Mouse (Mus musculus) heart, embryonic 11.5 days (tissue): ENCODE results near the gene Sestd1. TPM values are rescaled to one million over a fixed set of nuclear protein-coding genes. Genes with fewer than 3 reads are reported as not detected.

ENCODE experiments used
- ATAC-seq: fragments of 200-750 bp; cut with Nextera tagmentation; replicated peaks from 2 replicates; pipeline ENCODE4 v1.8.0; 2017; ENCODE audit warnings: moderate library complexity; ENCODE audit not compliant: insufficient number of reproducible peaks, low FRiP score, low TSS enrichment
- H3K27ac ChIP-seq: fragments of 300-500 bp; sonication (generic); 2 replicates; pipeline ENCODE4 v1.5.1; 2014; ENCODE audit warnings: mild to moderate bottlenecking, low read depth, low read length
- H3K27me3 ChIP-seq: fragments of 300-500 bp; sonication (generic); 2 replicates; pipeline ENCODE4 v1.6.1; 2014; ENCODE audit warnings: mild to moderate bottlenecking, low read length, mixed read lengths; ENCODE audit not compliant: control insufficient read depth, insufficient read depth
- H3K36me3 ChIP-seq: fragments of 300-500 bp; sonication (generic); 2 replicates; pipeline ENCODE4 v1.6.1; 2014; ENCODE audit warnings: mild to moderate bottlenecking, low read length, moderate library complexity, mixed read lengths; ENCODE audit not compliant: control insufficient read depth, insufficient read depth
- H3K4me1 ChIP-seq: fragments of 300-500 bp; sonication (generic); 2 replicates; pipeline ENCODE4 v1.6.1; 2014; ENCODE audit warnings: low read length; ENCODE audit not compliant: control insufficient read depth, insufficient read depth
- H3K4me2 ChIP-seq: fragments of 300-500 bp; sonication (generic); 2 replicates; pipeline ENCODE4 v1.6.1; 2014; ENCODE audit warnings: mild to moderate bottlenecking, moderate library complexity
- H3K4me3 ChIP-seq: fragments of 300-500 bp; sonication (generic); 2 replicates; pipeline ENCODE4 v1.5.1; 2014; ENCODE audit warnings: low read depth, low read length
- H3K9ac ChIP-seq: fragments of 300-500 bp; sonication (generic); 2 replicates; pipeline ENCODE4 v1.6.1; 2014; ENCODE audit warnings: mild to moderate bottlenecking, low read depth, low read length, moderate library complexity
- H3K9me3 ChIP-seq: fragments of 300-500 bp; sonication (generic); replicated peaks from 2 replicates; pipeline ENCODE4 v1.6.1; 2016; ENCODE audit warnings: low read length; ENCODE audit not compliant: control insufficient read depth
- WGBS: fragments of 180-500 bp; shearing (Covaris S2); extraction: QIAGEN DNeasy Blood & Tissue Kit; methylation state at CpG from one replicate; pipeline ENCODE4 v1.1.7; 2014; ENCODE audit not compliant: insufficient replicate concordance; 5-methylcytosine and 5-hydroxymethylcytosine counted together
- polyA plus RNA-seq: library from polyadenylated mRNA; unstranded; fragments of >200 nt; fragmentation: Nextera tagmentation; extraction: Ambion mirVana; gene quantifications from 2 replicates; pipeline ENCODE4 v1.2.1, GENCODE M21; 2014

Sestd1 gene
- polyA plus RNA-seq, 1 experiment from 2014 or later: 12.9 TPM

- Histone ChIP-seq H3K4me2 (no peak overlapping the region), H3K36me3 (0 out of 2 replicates have a peak, but pooled peaks cover 5% of the 10 kb centered on the region), H3K4me1 (no peaks in the 10 kb centered on the region), H3K9me3 (no peaks in the 10 kb centered on the region), H3K9ac (no peak overlapping the region), H3K27me3 (no peaks in the 10 kb centered on the region), H3K4me3 (no peak overlapping the region), H3K27ac (no peak overlapping the region)
- ATAC-seq: no peak
- WGBS: 91% methylated on average over 4 of the region's 4 CpGs
These were observed 44.5 kb downstream of the Sestd1 start for GRCm38 (mm10) chr2:77235896-77236295.

- ATAC-seq: no peak
- H3K9ac ChIP-seq: no peak overlapping the region
- no peaks in the 10 kb centered on the region for H3K9me3 ChIP-seq
- 0 out of 2 replicates have a peak, but pooled peaks cover 3% of the 10 kb centered on the region for H3K36me3 ChIP-seq
- no peaks in the 10 kb centered on the region for H3K27me3 ChIP-seq
- no peaks in the 10 kb centered on the region for H3K4me1 ChIP-seq
- whole genome bisulfite sequencing: 85% methylated on average over 2 of the region's 2 CpGs
- H3K27ac ChIP-seq: no peak overlapping the region
- H3K4me3 ChIP-seq: no peak overlapping the region
- no peak overlapping the region for H3K4me2 ChIP-seq
These were observed 47.8 kb downstream of the Sestd1 start for GRCm38 (mm10) chr2:77232604-77233003.

GRCm38 (mm10) chr2:77220960-77221359, 59.4 kb downstream of the Sestd1 start:
- no peaks in the 10 kb centered on the region for H3K27me3 ChIP-seq
- H3K4me3 ChIP-seq: no peak overlapping the region
- H3K4me2 ChIP-seq: no peak overlapping the region
- H3K4me1 ChIP-seq: no peaks in the 10 kb centered on the region
- no peak overlapping the region for H3K27ac ChIP-seq
- H3K36me3 ChIP-seq: no peaks in the 10 kb centered on the region
- H3K9ac ChIP-seq: no peak overlapping the region
- WGBS: 81% methylated on average over 2 of the region's 2 CpGs
- no peaks in the 10 kb centered on the region for H3K9me3 ChIP-seq
- ATAC-seq: no peak

GRCm38 (mm10) chr2:77212885-77213284, 67.5 kb downstream of the Sestd1 start:
- no peak for ATAC-seq
- H3K9me3 ChIP-seq: no peaks in the 10 kb centered on the region
- no peak overlapping the region for H3K4me3 ChIP-seq
- peaks cover 5% of the 10 kb centered on the region; the same call in 1 of the 2 replicates for H3K4me1 ChIP-seq
- no peak overlapping the region for H3K4me2 ChIP-seq
- H3K9ac ChIP-seq: no peak overlapping the region
- 40% methylated on average over 5 of the region's 5 CpGs for WGBS
- no peaks in the 10 kb centered on the region for H3K27me3 ChIP-seq
- 0 out of 2 replicates have a peak, but pooled peaks cover 2% of the 10 kb centered on the region for H3K36me3 ChIP-seq
- no peak overlapping the region for H3K27ac ChIP-seq

- Histone ChIP-seq H3K4me1 (peaks cover 5% of the 10 kb centered on the region; the same call in 1 of the 2 replicates), H3K27me3 (no peaks in the 10 kb centered on the region), H3K27ac (no peak overlapping the region), H3K4me2 (no peak overlapping the region), H3K36me3 (0 out of 2 replicates have a peak, but pooled peaks cover 2% of the 10 kb centered on the region), H3K9ac (no peak overlapping the region), H3K9me3 (no peaks in the 10 kb centered on the region), H3K4me3 (no peak overlapping the region)
- WGBS: 76% methylated on average over 3 of the region's 3 CpGs
- no peak for ATAC-seq
These were observed 73.4 kb downstream of the Sestd1 start for GRCm38 (mm10) chr2:77206951-77207350.

GRCm38 (mm10) chr2:77203916-77204315, 76.5 kb downstream of the Sestd1 start:
- Histone ChIP-seq H3K4me2 (no peak overlapping the region), H3K9me3 (no peaks in the 10 kb centered on the region), H3K4me1 (peaks cover 13% of the 10 kb centered on the region), H3K36me3 (no peaks in the 10 kb centered on the region), H3K9ac (no peak overlapping the region), H3K27me3 (no peaks in the 10 kb centered on the region), H3K4me3 (no peak overlapping the region), H3K27ac (no peak overlapping the region)
- no peak for ATAC-seq
- 35% methylated on average over 2 of the region's 2 CpGs for WGBS

- no peaks in the 10 kb centered on the region for H3K27me3 ChIP-seq
- no peak overlapping the region for H3K4me3 ChIP-seq
- H3K4me1 ChIP-seq: peaks cover 11% of the 10 kb centered on the region
- no peaks in the 10 kb centered on the region; the same call in 1 of the 2 replicates for H3K36me3 ChIP-seq
- no peak overlapping the region for H3K27ac ChIP-seq
- no peak for ATAC-seq
- 93% methylated on average over 1 of the region's 1 CpGs for WGBS
- H3K9me3 ChIP-seq: no peaks in the 10 kb centered on the region
- no peak overlapping the region for H3K4me2 ChIP-seq
- no peak overlapping the region for H3K9ac ChIP-seq
These were observed 78.5 kb downstream of the Sestd1 start for GRCm38 (mm10) chr2:77201900-77202299.

GRCm38 (mm10) chr2:77200958-77201614, 79.3 kb downstream of the Sestd1 start:
- Histone ChIP-seq H3K4me1 (peaks cover 11% of the 10 kb centered on the region), H3K27ac (peak overlapping the region; percentile 65), H3K9me3 (no peaks in the 10 kb centered on the region), H3K27me3 (no peaks in the 10 kb centered on the region), H3K4me2 (peak overlapping the region; percentile 32), H3K36me3 (no peaks in the 10 kb centered on the region; the same call in 1 of the 2 replicates), H3K4me3 (no peak overlapping the region), H3K9ac (peak overlapping the region; percentile 59; the same call in 1 of the 2 replicates)
- 64% methylated on average over 5 of the region's 5 CpGs for WGBS
- peak; percentile 83; the same call in 1 of the 2 replicates for ATAC-seq

- 76% methylated on average over 4 of the region's 4 CpGs for WGBS
These were observed 80.0 kb downstream of the Sestd1 start for GRCm38 (mm10) chr2:77200379-77200778.

More at GRCm38 (mm10) chr2:77200379-77200778, 80.0 kb downstream of the Sestd1 start:
- Histone ChIP-seq H3K27ac (no peak overlapping the region), H3K9ac (0 out of 2 replicates have a peak overlapping the region, but pooled peaks have one; percentile 46), H3K4me2 (no peak overlapping the region), H3K36me3 (no peaks in the 10 kb centered on the region; the same call in 1 of the 2 replicates), H3K4me3 (no peak overlapping the region), H3K27me3 (no peaks in the 10 kb centered on the region), H3K9me3 (no peaks in the 10 kb centered on the region), H3K4me1 (peaks cover 11% of the 10 kb centered on the region)
- ATAC-seq: peak; percentile 48; the same call in 1 of the 2 replicates
